Mouse (Mus musculus) embryo, embryonic 11.5 days (tissue): ENCODE results near the gene Gm5483.
"Not testable (repeated sequence)": the region's sequence is repeated elsewhere in the genome, so short reads cannot be mapped to it uniquely, and the experiment has no call there.

Experiments used
- DNase-seq: peaks from one replicate; pipeline ENCODE4 v3.0.0-alpha.2; 2012; ENCODE audit warnings: low read depth, low spot score

The Gm5483 gene

GRCm38 (mm10) chr16:36183912-36184311 lies at the start of gene Gm5483:
Gm5483 (plus strand) TSS chr16:36184212.
- not testable (repeated sequence) for DNase-seq

- DNase-seq, result no peak
Observed at GRCm38 (mm10) chr16:36138201-36138600, 45.8 kb upstream of the Gm5483 start.

GRCm38 (mm10) chr16:36156402-36156975 lies 27.5 kb upstream of the Gm5483 start, which contains the start of gene Stfa2l1:
Stfa2l1 (plus strand) TSS chr16:36156811.
- DNase-seq, result no peak

- DNase-seq, result not testable (repeated sequence)
Observed at GRCm38 (mm10) chr16:36167841-36168240, 16.2 kb upstream of the Gm5483 start.

GRCm38 (mm10) chr16:36176108-36176507 lies 7.9 kb upstream of the Gm5483 start:
- DNase-seq, result no peak

- no peak for DNase-seq
Observed at GRCm38 (mm10) chr16:36179910-36180309, 4.1 kb upstream of the Gm5483 start.

GRCm38 (mm10) chr16:36199226-36199625 lies 15.2 kb downstream of the Gm5483 start:
- DNase-seq, result no peak

GRCm38 (mm10) chr16:36203846-36204245 lies 19.8 kb downstream of the Gm5483 start:
- no peak for DNase-seq

GRCm38 (mm10) chr16:36205684-36206083 lies 21.7 kb downstream of the Gm5483 start:
- DNase-seq, result not testable (repeated sequence)

GRCm38 (mm10) chr16:36209967-36210453 lies 26.0 kb downstream of the Gm5483 start, which contains the start of gene Gm5416:
Gm5416 (plus strand) TSS chr16:36210403.
- DNase-seq, result no peak

GRCm38 (mm10) chr16:36221168-36221567 lies 37.2 kb downstream of the Gm5483 start, which contains the start of gene 2010005H15Rik:
2010005H15Rik (plus strand) TSS chr16:36221468.
- DNase-seq, result not testable (repeated sequence)
